Mouse (Mus musculus): ENCODE measurements at regions not wholly inside any gene's neighbourhood (a gene's known extent, or its start where the extent isn't known, plus 50 kb on each side); places are given as distances from the start of the nearest gene placed in this dataset.
A peak's percentile ranks its signal among the peaks of the same experiment; 100 is the strongest.

GRCm38 (mm10) chr17:4781586-4781985 is 212.5 kb upstream of the Arid1b start:
- no peak for DNase-seq (ENCODE audit: inconsistent age in 2 of 2, low spot score in 1 of 2)

GRCm38 (mm10) chr17:4784296-4784695 is 209.8 kb upstream of the Arid1b start:
- DNase-seq (ENCODE audit: inconsistent age in 2 of 2, low spot score in 1 of 2), result peak in 1 of 2 experiments; percentile 60

DNA sequence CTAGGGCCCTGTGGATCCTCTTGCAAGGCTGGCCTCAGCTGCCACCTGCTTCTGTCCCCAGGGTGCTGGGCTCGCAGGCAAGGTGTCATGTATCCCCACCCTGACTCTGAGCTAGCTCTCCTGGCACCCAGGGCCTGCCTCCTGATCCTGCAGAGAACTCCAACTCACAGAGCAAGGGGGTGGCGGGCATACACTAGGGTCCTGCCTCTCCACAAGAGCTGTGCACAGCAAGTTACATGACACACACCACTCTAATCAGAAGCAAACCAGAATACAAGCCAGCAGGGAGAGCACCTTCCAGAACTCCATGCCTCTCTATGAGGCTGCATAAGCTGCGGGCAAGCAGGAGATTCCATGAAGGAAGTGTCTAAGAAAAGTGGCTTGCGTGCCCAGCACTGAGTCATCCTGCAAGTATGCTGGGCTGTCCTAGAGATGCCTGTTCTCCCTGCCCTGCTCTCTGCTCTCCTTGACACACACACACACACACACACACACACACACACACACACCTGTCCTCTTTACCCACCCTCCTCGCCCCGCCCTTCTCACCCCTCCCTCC is 208.8 kb upstream of the Arid1b start:
- peak; percentile 65 to 80 for DNase-seq (ENCODE audit: inconsistent age in 2 of 2, low spot score in 1 of 2)

DNA sequence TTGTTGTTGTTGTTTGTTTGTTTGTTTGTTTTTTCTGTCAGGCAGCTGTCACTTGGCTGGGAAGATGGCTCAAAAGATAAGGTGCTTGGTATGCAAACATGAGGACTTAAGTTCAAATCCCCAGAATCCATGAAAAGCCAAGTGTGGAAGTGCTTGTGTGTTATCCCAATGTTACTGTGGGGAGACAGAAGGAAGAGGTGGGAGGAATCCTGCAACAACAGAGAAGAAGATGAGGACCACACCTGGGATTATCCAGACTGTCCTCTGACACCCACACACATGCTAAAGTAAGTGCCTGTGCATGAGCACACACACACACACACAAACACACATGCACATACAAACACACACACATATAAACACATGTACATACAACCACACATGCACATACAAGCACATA is 207.6 kb upstream of the Arid1b start:
- DNase-seq (ENCODE audit: inconsistent age in 2 of 2, low spot score in 1 of 2), result no peak

- DNase-seq (ENCODE audit: inconsistent age in 2 of 2, low spot score in 1 of 2), result no peak
Measured at GRCm38 (mm10) chr17:4791873-4792272, 202.3 kb upstream of the Arid1b start.

DNA sequence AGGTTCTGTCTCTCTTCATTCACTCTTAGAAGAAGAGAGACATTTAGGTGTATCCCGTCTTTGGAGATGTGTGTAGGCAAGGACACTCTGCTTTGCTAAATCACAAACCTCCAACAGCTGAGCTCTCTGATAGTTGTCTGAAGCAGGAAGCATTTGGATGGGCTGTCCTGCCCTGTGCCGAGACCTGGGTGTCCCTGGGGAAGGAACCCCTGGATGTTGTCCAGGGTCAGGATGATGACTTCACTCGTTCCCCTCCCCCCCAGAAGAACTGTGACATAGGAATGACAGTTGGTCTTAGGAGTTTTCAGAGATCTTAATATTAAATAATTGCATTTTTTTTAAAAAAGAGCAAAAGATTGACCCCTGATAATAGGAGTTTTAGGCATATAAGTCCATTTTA is 197.9 kb upstream of the Arid1b start:
- peak; percentile 41 to 71 for DNase-seq (ENCODE audit: inconsistent age in 2 of 2, low spot score in 1 of 2)

DNA sequence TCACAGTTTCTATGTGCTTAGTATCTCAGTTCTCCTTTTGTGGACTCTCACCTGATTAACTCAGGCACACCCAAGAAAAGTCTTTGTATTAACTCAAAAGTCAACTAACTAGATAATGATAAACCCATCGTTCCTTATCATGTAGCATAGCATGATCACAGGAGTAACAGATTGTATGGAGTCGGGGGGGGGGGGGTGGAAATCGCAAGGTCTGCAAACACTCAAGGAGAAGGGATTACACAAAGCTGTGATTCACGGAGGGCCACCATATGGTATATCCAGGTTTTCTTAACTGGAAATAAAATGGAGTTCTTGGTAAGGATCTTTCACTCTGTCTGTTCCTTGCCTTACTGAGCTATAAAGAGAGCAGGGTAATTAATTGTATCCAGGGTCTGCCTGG is 190.1 kb upstream of the Arid1b start:
- no peak for DNase-seq (ENCODE audit: inconsistent age in 2 of 2, low spot score in 1 of 2)

GRCm38 (mm10) chr17:4806051-4806450 is 188.1 kb upstream of the Arid1b start:
- peak; percentile 68 to 89 for DNase-seq (ENCODE audit: inconsistent age in 2 of 2, low spot score in 1 of 2)

- peak in 1 of 2 experiments; percentile 30 for DNase-seq (ENCODE audit: inconsistent age in 2 of 2, low spot score in 1 of 2)
Measured at GRCm38 (mm10) chr17:4808926-4809325, 185.2 kb upstream of the Arid1b start.

DNA sequence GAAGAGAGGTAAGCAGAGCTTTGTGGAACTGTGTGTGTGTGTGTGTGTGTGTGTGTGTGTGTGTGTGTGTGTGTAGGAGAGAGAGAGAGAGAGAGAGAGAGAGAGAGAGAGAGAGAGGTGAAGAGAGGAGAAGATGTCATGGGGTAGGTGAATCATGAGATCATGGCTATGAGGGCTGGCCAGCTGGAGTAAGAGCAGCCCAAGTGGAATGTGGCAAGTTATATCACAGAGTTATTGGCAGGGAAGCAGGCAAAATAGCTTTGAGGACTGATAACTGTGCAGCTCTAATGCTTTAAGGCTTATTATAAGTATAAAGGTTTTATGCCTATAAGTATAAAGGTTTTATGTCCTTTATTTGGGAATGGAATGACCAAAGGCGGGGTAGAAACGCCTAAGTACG is 180.9 kb upstream of the Arid1b start:
- DNase-seq (ENCODE audit: inconsistent age in 2 of 2, low spot score in 1 of 2), result no peak

DNA sequence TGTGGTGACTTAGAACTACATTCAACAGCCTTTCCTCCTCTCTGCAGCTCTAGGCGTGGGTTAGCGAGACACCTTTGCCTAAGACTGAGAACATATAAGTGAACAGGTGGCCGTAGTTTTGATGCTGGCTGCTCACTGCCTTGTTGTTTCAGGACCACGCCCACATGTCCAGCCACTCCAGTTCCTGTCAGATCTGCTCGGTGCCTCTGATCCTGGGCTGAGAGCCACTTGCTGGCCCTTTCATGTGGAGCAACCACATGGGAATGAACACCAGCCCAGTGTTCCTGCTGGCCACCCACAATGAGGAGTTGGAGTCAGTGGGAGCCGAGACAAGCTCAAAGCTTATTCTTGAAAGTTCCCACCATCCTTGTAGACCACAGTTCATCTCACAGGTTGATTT is 180.5 kb upstream of the Arid1b start:
- no peak for DNase-seq (ENCODE audit: inconsistent age in 2 of 2, low spot score in 1 of 2)

- peak in 1 of 2 experiments; percentile 39 for DNase-seq (ENCODE audit: inconsistent age in 2 of 2, low spot score in 1 of 2)
Measured at GRCm38 (mm10) chr17:4825221-4825895, 168.8 kb upstream of the Arid1b start.

DNA sequence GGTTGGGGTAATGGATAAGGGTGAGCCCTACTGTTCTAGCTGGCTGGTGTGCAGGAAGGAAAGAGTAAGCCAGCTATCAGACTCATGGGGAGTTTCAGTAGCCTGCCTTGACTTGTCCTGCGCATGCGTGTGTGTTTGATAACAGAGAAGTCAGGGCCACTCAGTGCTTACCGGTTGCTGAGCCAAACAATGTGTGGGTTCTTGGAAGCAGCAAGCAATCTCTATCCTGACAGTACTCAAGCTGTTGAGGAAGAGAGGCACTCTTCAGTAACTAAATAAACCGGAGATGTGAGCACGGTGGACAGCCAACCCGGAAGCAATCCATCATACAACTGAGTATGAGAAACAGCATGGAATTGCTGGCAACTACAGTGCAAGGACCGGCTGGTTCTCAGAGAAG is 160.1 kb upstream of the Arid1b start:
- DNase-seq (ENCODE audit: inconsistent age in 2 of 2, low spot score in 1 of 2), result peak; percentile 73 to 92

DNA sequence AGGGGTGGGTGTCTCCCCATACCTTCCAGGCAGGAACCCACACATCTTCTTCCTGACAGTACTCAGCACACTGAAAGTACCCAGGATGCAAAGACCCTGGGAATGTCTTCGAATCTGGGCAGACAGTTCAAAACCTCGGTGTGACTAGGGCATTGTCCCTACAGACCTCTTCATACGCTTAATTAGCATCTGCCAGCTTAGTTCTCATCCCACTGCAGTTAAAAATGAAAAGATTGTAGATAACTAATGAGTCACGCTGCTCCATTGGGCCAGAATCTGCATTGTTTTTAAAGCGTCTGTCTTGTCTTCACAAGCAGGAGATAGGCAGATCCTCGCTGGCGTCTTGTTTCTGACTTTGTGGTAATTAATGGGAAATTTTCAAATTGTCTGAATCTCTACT is 159.6 kb upstream of the Arid1b start:
- peak in 1 of 2 experiments; percentile 69 for DNase-seq (ENCODE audit: inconsistent age in 2 of 2, low spot score in 1 of 2)

DNA sequence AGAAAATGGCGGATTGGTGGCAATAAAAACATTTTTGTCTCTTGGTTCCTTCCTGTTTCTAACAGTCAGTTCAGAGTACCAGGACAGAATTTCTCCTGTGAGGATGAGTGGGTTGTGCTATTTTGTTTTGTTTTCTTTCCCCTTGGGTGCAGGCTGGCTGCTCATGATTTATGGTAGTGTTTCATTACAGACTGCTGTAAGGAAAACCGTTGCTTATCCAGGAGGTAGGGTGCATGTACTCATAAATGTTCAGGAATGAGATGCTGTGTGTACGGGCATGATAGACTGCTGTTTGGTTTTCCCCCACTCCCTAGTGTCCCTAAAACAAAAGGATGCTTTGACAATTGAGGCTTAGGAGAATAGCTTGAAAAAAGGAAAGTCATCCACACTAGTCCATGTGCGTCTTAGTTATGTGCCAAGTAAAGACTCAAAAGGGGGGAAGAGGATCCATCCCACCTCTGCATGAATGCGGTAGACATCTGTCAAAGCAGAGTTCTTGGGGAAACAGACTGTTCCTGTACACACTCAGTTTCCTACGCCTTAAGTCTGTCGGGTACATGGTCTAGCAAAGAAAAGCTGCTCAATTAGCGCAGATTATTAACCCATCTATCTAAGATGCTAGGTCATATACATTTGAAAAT is 158.9 kb upstream of the Arid1b start:
- no peak for DNase-seq (ENCODE audit: inconsistent age in 2 of 2, low spot score in 1 of 2)

GRCm38 (mm10) chr17:4840123-4840522 is 154.0 kb upstream of the Arid1b start:
- DNase-seq (ENCODE audit: inconsistent age in 2 of 2, low spot score in 1 of 2), result no peak

DNA sequence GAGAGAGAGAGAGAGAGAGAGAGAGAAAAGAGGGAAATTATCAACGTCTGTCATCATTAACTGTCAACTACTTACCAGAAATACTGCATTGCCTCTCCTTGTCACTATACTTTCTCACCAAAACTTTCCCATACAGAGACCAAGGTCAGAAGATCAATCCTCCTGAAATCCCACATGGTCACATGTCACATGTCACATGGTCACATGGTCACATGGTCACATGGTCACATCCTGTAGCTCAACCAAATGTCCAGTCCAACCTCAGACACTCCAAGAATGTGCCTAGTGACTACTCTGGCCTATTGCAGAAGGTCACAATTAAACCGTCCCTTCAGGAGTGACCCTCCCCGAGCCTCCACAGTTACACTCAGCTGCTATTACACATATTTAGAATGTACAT is 135.8 kb upstream of the Arid1b start:
- no peak for DNase-seq (ENCODE audit: inconsistent age in 2 of 2, low spot score in 1 of 2)

DNA sequence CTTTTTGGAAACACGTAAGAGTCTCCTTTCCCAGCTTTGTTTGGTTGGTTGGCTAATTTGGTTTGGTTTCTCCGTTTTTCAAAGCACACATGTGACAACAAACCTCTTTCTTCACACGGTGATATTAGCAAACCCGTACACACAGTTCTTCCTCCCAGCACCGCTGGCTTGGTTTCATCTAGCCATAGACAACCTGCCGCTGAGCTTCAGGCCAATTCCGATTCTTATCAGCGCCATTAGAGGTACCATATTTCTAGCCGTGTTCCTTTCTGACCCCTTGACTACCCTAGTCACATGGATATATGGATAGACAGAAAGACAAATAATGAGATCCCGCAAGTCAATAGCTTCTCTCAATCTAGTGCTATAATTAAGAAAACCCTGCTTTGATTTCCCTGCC is 129.2 kb upstream of the Arid1b start:
- no peak for DNase-seq (ENCODE audit: inconsistent age in 2 of 2, low spot score in 1 of 2)

DNA sequence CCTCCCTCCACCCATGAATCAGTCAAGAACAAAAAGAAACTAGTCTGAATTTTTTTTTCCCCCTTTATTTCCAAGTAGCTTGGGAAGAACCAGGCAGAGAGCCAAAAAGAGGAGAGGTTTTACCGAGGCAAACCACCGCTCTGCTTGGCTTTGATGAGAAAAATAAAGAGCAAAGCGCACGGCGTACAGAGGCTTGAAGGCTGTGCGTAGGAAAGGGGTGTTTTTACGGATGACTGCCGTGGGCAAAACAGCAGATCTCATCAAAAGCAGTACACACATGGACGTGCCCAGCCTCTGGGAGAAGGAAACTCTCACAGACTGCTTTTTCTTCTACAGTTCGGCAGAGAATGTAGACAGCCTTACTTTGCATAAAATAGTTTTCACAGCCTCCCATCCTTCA is 128.5 kb upstream of the Arid1b start:
- peak; percentile 43 to 82 for DNase-seq (ENCODE audit: inconsistent age in 2 of 2, low spot score in 1 of 2)

- DNase-seq (ENCODE audit: inconsistent age in 2 of 2, low spot score in 1 of 2), result peak; percentile 20 to 63
Measured at GRCm38 (mm10) chr17:4866026-4866896, 127.9 kb upstream of the Arid1b start.

DNA sequence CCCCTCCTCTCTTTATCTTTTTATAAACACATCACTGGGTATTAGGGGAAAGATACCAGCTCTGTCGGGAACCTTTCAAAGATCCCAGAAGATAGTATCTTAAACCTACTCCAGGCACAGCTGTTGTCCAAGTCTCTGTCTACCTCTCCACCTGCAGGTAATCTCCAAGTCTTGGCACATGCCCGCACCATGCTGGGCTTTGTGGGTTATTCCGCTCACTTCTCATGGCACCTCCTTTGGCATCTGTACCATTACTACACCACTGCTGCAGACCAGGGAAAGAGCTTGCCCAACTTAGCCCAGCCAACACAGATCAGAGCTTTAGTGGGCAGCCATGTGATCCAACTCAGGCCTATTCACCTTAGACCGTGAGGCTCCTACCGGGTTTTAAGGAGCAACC is 127.0 kb upstream of the Arid1b start:
- peak in 1 of 2 experiments; percentile 51 for DNase-seq (ENCODE audit: inconsistent age in 2 of 2, low spot score in 1 of 2)
